Mouse (Mus musculus) embryo, embryonic 10 days (tissue): ENCODE measurements around the gene Ing1.
"Not testable (repeated sequence)": the region's sequence is repeated elsewhere in the genome, so short reads cannot be mapped to it uniquely, and the experiment has no call there.

Source experiments
- DNase-seq: peaks from one replicate; pipeline ENCODE4 v3.0.0-alpha.2; 2015; ENCODE audit warnings: low spot score

Gene Ing1

GRCm38 (mm10) chr8:11551497-11551896, 3.9 kb upstream of the Ing1 start:
- DNase-seq = not testable (repeated sequence)

GRCm38 (mm10) chr8:11552390-11552789, 3.0 kb upstream of the Ing1 start:
- DNase-seq = no peak

GRCm38 (mm10) chr8:11555720-11556591, 585 bp downstream of the Ing1 start:
- peak; percentile 100 for DNase-seq

- DNase-seq = peak; percentile 56
These were observed 1.5 kb downstream of the Ing1 start for GRCm38 (mm10) chr8:11556691-11557423.

- DNase-seq = peak; percentile 37
These were observed 2.0 kb downstream of the Ing1 start for GRCm38 (mm10) chr8:11557424-11557767.

GRCm38 (mm10) chr8:11557768-11558629, 2.6 kb downstream of the Ing1 start:
- peak; percentile 98 for DNase-seq

GRCm38 (mm10) chr8:11559511-11559910, 4.1 kb downstream of the Ing1 start:
- no peak for DNase-seq

GRCm38 (mm10) chr8:11560220-11560619, 4.8 kb downstream of the Ing1 start:
- no peak for DNase-seq

GRCm38 (mm10) chr8:11564236-11564635, 8.9 kb downstream of the Ing1 start:
- no peak for DNase-seq

GRCm38 (mm10) chr8:11564721-11565120, 9.3 kb downstream of the Ing1 start:
- no peak for DNase-seq

GRCm38 (mm10) chr8:11568193-11568592, 12.8 kb downstream of the Ing1 start:
- not testable (repeated sequence) for DNase-seq

GRCm38 (mm10) chr8:11569260-11570097, 14.1 kb downstream of the Ing1 start:
- no peak for DNase-seq

- DNase-seq = no peak
These were observed 15.4 kb downstream of the Ing1 start for GRCm38 (mm10) chr8:11570742-11571141.

GRCm38 (mm10) chr8:11571950-11572349, 16.6 kb downstream of the Ing1 start:
- DNase-seq = no peak

- DNase-seq = no peak
These were observed 17.1 kb downstream of the Ing1 start for GRCm38 (mm10) chr8:11572428-11572827.

- DNase-seq = no peak
These were observed 19.7 kb downstream of the Ing1 start for GRCm38 (mm10) chr8:11574911-11575603.

GRCm38 (mm10) chr8:11575604-11576384, 20.4 kb downstream of the Ing1 start:
- DNase-seq = no peak

- peak; percentile 57 for DNase-seq
These were observed 30.4 kb downstream of the Ing1 start for GRCm38 (mm10) chr8:11585513-11586373.

- no peak for DNase-seq
These were observed 31.0 kb downstream of the Ing1 start for GRCm38 (mm10) chr8:11586374-11586745.
